Mouse (Mus musculus) neural tube, embryonic 15.5 days (tissue): ENCODE results near the gene Agtr1a. TPM values are rescaled to one million over a fixed set of nuclear protein-coding genes. Genes with fewer than 3 reads are reported as not detected.
A peak's percentile ranks its signal among the peaks of the same experiment; 100 is the strongest.

Experiments used
- ATAC-seq: fragments of 200-750 bp; cut with Nextera tagmentation; 2 replicates; pipeline ENCODE4 v1.8.0; 2017; ENCODE audit warnings: mild to moderate bottlenecking, moderate TSS enrichment, moderate library complexity; ENCODE audit not compliant: low FRiP score
- H3K27ac ChIP-seq: fragments of 300-500 bp; sonication (generic); replicated peaks from 2 replicates; pipeline ENCODE4 v1.5.1; 2015; ENCODE audit warnings: mild to moderate bottlenecking, inconsistent platforms
- H3K27me3 ChIP-seq: fragments of 300-500 bp; sonication (generic); replicated peaks from 2 replicates; pipeline ENCODE4 v1.6.1; 2015; ENCODE audit warnings: inconsistent platforms
- H3K36me3 ChIP-seq: fragments of 300-500 bp; sonication (generic); 2 replicates; pipeline ENCODE4 v1.6.1; 2015; ENCODE audit warnings: inconsistent platforms
- H3K4me1 ChIP-seq: fragments of 300-500 bp; sonication (generic); 2 replicates; pipeline ENCODE4 v1.6.1; 2015; ENCODE audit warnings: inconsistent platforms
- H3K4me2 ChIP-seq: fragments of 300-500 bp; sonication (generic); 2 replicates; pipeline ENCODE4 v1.6.1; 2015; ENCODE audit warnings: inconsistent platforms, mild to moderate bottlenecking, moderate library complexity
- H3K4me3 ChIP-seq: fragments of 300-500 bp; sonication (generic); replicated peaks from 2 replicates; pipeline ENCODE4 v1.5.1; 2015; ENCODE audit warnings: mild to moderate bottlenecking, inconsistent platforms
- H3K9ac ChIP-seq: fragments of 300-500 bp; sonication (generic); replicated peaks from 2 replicates; pipeline ENCODE4 v1.6.1; 2015; ENCODE audit warnings: mild to moderate bottlenecking, inconsistent platforms
- H3K9me3 ChIP-seq: fragments of 300-500 bp; sonication (generic); replicated peaks from 2 replicates; pipeline ENCODE4 v1.6.1; 2016; ENCODE audit warnings: inconsistent platforms
- WGBS: fragments of 180-500 bp; shearing (Covaris S2); methylation state at CpG from one replicate; pipeline ENCODE4 v1.1.7; 2015; ENCODE audit warnings: mixed read lengths; 5-methylcytosine and 5-hydroxymethylcytosine counted together
- polyA plus RNA-seq: library from polyadenylated mRNA; unstranded; fragments of >200 nt; fragmentation: Nextera tagmentation; extraction: Ambion mirVana; gene quantifications from 2 replicates; pipeline ENCODE4 v1.2.1, GENCODE M21; 2015

The Agtr1a gene
- polyA plus RNA-seq, 1 experiment from 2014 or later, result 1.8 TPM

DNA sequence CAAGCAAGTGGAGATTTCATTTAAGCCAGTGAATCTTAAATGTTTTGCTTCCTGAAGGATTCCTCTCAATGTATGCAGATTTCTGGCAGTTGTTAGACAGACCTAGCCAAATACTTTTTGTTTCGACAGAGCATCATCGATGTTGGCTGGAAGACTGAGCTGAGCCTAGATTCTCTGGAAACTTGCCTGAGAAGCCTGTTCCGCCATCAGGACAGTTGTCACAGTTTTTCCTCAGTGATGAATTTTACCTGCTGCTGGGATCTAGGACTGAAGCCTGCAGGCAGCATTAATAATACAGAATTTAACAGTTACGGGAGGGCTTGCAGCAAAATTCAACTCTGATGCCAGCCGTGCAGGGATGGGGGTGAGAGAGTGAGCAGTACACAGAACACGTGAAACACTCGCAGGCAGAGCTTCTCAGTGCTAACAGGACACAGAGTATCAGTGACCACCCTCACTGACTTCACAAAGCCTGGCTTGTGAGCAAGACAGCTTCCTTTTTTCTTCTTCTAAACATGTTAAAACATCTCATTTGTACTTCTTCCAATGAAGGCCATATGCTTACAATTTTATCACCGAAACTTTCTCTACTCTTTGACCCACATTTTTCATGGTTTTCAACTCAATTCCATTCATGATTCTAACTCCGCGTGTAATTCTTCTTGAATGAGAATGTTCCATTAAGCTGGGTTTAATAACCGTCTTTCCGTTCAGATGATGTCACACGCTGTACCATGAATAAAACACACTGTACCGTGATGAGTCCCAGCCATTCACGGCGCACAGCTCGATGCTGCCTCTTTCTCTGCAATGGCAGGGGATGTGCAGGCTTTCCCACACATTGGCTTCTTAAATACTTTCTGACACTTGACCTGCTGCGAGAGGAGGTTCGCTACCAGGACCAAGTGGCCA, 6.0 kb downstream of the Agtr1a start:
- WGBS, result 54% methylated on average over 19 of the region's 19 CpGs
- Histone ChIP-seq H3K4me2 (peak overlapping the region; percentile 13; the same call in 1 of the 2 replicates), H3K9ac (no peak overlapping the region), H3K9me3 (no peaks in the 10 kb centered on the region), H3K36me3 (no peaks in the 10 kb centered on the region), H3K27ac (no peak overlapping the region), H3K27me3 (0 out of 2 replicates have a peak, but pooled peaks cover 3% of the 10 kb centered on the region), H3K4me1 (peaks cover 3% of the 10 kb centered on the region; the same call in 1 of the 2 replicates), H3K4me3 (no peak overlapping the region)
- ATAC-seq, result no peak

DNA sequence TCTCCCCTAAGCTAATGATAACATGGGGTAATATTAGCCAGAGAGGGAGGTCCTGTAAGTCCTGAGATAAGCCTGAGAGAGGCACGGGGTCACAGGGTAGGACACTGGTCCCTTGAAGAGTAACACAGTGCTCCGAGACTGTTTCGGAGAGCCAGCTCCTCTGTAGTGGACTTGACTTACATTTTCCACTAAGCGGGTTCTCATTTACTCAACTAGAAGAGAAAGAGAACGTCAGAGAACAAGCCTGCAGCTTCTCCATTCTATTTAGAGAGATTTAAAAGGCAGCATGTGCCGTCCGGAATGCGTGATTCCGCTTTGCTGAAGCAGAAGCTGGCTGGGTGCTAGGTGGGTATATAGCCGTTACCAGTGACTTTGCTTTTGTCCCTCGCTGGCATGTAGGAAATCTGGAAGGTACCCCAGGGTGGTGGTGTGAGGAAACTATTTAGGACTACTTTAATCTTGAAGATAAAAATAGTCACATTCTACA, 9.2 kb downstream of the Agtr1a start:
- H3K27ac ChIP-seq, result no peak overlapping the region
- no peak overlapping the region for H3K9ac ChIP-seq
- no peaks in the 10 kb centered on the region for H3K27me3 ChIP-seq
- no peak for ATAC-seq
- no peaks in the 10 kb centered on the region for H3K9me3 ChIP-seq
- peaks cover 3% of the 10 kb centered on the region; the same call in 1 of the 2 replicates for H3K4me1 ChIP-seq
- no peak overlapping the region for H3K4me3 ChIP-seq
- no peaks in the 10 kb centered on the region for H3K36me3 ChIP-seq
- H3K4me2 ChIP-seq, result no peak overlapping the region
- 89% methylated on average over 11 of the region's 11 CpGs for WGBS

DNA sequence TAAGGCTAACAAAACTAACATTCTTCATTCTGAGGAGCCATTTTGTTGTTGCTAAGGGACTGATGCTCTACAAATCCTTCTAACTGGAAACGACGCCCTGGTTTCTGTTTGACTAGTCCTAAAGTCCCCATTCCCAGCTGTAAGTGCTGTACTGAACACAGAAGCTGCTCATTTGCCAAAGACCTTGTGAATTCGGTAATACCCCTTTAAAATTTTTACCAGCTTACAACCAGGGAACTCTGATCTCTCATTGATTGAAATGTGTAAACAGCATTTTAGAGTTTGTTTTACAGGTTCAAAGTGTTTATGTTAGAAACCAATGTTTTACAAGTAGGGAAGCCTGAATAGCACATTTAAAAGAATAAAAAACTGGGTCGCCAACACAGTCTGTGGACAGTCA, 10.6 kb downstream of the Agtr1a start:
- no peak overlapping the region for H3K9ac ChIP-seq
- ATAC-seq, result no peak
- no peak overlapping the region for H3K4me2 ChIP-seq
- no peak overlapping the region for H3K27ac ChIP-seq
- no peaks in the 10 kb centered on the region for H3K9me3 ChIP-seq
- peaks cover 3% of the 10 kb centered on the region; the same call in 1 of the 2 replicates for H3K4me1 ChIP-seq
- H3K27me3 ChIP-seq, result no peaks in the 10 kb centered on the region
- H3K36me3 ChIP-seq, result no peaks in the 10 kb centered on the region
- 91% methylated on average over 4 of the region's 4 CpGs for WGBS
- H3K4me3 ChIP-seq, result no peak overlapping the region

DNA sequence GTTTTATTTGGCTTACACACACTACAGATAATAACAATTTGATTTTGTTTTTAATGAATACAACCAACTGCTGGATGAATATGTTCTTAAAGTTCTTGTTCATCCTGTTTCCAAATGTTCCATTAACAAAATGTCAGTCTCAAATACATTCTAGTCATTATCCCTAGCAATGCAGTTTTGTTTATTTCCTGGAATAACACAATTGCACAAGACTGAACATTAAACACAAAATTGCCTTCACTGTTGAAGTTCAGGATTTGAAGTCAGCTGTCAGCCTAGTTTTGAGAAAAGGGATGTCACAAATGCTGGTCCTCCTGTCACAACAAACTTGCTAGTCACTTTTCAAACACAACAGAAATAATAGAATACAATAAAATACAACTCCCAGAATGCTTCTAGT, 12.1 kb downstream of the Agtr1a start:
- H3K36me3 ChIP-seq, result no peaks in the 10 kb centered on the region
- no peaks in the 10 kb centered on the region for H3K4me1 ChIP-seq
- ATAC-seq, result no peak
- H3K27ac ChIP-seq, result no peak overlapping the region
- no peak overlapping the region for H3K4me2 ChIP-seq
- H3K4me3 ChIP-seq, result no peak overlapping the region
- no peaks in the 10 kb centered on the region for H3K27me3 ChIP-seq
- H3K9me3 ChIP-seq, result no peaks in the 10 kb centered on the region
- H3K9ac ChIP-seq, result no peak overlapping the region

DNA sequence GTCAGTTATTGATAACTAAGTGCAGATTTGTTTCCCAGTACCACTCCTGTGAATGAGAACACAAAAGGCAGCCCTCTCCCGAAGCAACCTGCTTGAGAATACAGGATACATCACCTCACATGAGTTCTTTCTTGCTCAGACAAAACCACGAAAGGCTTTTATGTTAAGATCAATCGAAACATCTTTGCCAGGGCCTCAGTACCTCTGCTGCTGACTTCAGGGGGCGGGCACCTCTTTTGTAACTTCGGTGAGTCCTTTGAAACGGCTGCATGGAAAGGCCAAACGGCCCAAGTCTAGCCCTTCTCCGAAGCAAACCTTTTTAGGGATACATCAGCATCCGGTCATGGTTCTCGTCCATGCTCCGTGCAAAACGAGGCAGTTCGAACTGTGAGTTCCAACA, 15.7 kb downstream of the Agtr1a start:
- H3K9me3 ChIP-seq, result no peaks in the 10 kb centered on the region
- H3K4me2 ChIP-seq, result no peak overlapping the region
- 51% methylated on average over 13 of the region's 13 CpGs for WGBS
- H3K9ac ChIP-seq, result no peak overlapping the region
- no peak for ATAC-seq
- H3K4me3 ChIP-seq, result no peak overlapping the region
- H3K4me1 ChIP-seq, result no peaks in the 10 kb centered on the region
- no peaks in the 10 kb centered on the region for H3K36me3 ChIP-seq
- no peaks in the 10 kb centered on the region for H3K27me3 ChIP-seq
- H3K27ac ChIP-seq, result no peak overlapping the region

DNA sequence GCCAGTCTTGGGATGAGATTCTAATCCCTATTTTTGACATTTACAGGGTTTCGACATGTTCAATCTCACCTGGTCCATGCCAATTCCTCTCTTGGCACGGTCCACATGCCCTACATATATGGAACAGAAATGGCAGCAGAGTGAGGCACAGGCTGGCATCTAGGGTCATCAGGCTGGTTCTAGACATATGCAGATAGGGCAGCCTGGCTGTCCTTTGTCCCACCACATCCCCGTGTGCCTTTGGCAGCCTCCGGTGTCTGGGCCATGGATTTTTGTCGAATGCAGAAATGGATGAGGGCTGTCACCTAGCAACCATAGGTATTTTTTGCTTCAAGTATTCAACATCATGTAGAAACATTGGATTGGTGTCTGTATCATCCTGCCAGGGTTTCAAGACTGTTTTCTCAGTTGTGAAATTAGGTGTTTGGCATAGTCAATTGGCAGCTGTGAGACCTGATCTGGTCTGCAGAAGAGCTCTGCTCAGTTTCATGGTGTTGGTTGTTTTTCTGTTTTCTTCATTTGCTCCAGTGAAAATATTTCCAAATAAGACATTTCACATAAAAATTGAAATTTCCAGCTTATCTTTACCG, 18.8 kb downstream of the Agtr1a start:
- H3K4me2 ChIP-seq, result no peak overlapping the region
- ATAC-seq, result no peak
- 94% methylated on average over 6 of the region's 6 CpGs for WGBS
- no peak overlapping the region for H3K4me3 ChIP-seq
- no peak overlapping the region for H3K27ac ChIP-seq
- H3K36me3 ChIP-seq, result no peaks in the 10 kb centered on the region
- no peak overlapping the region for H3K9ac ChIP-seq
- no peaks in the 10 kb centered on the region for H3K4me1 ChIP-seq
- H3K9me3 ChIP-seq, result no peaks in the 10 kb centered on the region
- H3K27me3 ChIP-seq, result no peaks in the 10 kb centered on the region

DNA sequence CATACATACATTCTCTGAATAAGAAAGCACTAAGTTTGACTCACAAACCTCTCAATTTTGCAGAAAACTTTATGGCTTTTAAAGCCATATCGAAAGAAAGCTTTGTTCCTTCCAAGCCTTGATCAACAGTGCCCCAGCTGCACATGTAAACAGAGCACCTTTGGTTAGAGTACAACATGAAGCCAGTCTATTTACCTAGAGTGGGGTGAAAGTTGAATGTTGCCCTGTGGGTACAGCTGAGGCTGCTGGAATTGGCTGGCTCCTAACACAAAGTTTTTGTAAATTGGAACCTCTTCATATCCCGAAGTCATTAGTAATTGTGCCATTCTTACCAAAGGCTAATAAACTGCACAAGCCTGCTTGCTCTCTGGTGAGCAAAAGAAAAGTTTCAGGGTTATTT, 19.7 kb downstream of the Agtr1a start:
- H3K27ac ChIP-seq, result no peak overlapping the region
- no peak for ATAC-seq
- no peak overlapping the region for H3K4me3 ChIP-seq
- H3K27me3 ChIP-seq, result no peaks in the 10 kb centered on the region
- WGBS, result 90% methylated on average over 2 of the region's 2 CpGs
- no peaks in the 10 kb centered on the region for H3K4me1 ChIP-seq
- H3K4me2 ChIP-seq, result no peak overlapping the region
- H3K9ac ChIP-seq, result no peak overlapping the region
- H3K9me3 ChIP-seq, result no peaks in the 10 kb centered on the region
- H3K36me3 ChIP-seq, result no peaks in the 10 kb centered on the region

DNA sequence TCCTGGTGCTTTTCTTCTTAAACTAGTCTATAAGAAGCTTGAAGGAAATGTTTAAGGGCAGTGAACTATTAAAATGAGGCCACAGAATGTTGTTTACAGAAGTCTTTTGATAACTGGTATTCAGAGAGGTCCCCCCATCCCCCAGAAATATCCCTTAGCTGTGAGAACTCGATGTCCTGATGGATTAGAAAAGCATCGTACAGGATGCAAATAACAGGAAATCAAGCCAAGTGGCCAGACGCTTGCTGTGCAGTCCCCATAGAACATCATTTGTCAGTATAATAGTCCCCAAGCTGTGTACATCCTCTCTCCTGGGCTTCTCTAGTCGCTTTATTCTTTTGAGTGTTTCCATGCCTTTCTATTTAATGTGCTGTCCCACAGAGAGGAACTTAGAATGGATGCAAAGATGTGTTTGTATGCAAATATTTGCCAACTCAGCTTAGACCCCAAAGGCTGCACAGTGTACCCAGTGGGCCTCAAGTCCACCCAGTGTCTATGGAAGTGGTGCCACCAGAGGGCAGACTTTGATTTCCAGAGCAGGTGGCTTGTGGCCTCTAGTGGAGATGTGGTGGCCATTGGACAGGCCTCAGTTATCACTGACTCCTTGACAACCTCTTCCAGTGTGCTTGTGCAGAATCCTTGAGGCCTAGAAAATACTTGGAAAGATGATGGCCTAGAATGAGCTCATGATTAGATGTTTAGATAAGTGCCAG, 22.4 kb downstream of the Agtr1a start:
- Histone ChIP-seq H3K27ac (no peak overlapping the region), H3K9ac (no peak overlapping the region), H3K9me3 (no peaks in the 10 kb centered on the region), H3K4me3 (no peak overlapping the region), H3K4me1 (no peaks in the 10 kb centered on the region), H3K4me2 (no peak overlapping the region), H3K27me3 (no peaks in the 10 kb centered on the region), H3K36me3 (no peaks in the 10 kb centered on the region)
- WGBS, result 56% methylated on average over 4 of the region's 4 CpGs
- no peak for ATAC-seq

DNA sequence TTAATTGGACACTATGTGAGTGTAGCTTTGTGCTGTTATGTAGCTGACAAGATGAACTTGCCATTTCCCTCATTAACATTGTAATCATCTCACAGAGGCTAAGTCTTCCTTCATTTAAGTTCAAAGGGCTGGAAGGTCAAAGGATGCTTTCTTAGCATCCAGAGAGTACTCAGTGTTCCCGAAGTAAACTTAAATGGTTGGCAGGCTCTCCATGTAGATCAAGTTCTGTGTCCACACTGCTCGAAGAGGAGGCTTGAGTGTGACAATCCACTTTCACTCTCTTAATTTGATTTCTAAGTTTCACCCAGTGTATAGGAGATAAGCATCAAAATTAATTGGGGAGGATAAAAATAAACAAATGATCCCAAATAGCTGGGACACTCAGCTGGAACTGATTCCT, 23.6 kb downstream of the Agtr1a start:
- ATAC-seq, result no peak
- Histone ChIP-seq H3K4me1 (no peaks in the 10 kb centered on the region), H3K27ac (no peak overlapping the region), H3K9ac (no peak overlapping the region), H3K27me3 (no peaks in the 10 kb centered on the region), H3K36me3 (no peaks in the 10 kb centered on the region), H3K4me2 (no peak overlapping the region), H3K4me3 (no peak overlapping the region), H3K9me3 (no peaks in the 10 kb centered on the region)
- WGBS, result 85% methylated on average over 2 of the region's 2 CpGs

DNA sequence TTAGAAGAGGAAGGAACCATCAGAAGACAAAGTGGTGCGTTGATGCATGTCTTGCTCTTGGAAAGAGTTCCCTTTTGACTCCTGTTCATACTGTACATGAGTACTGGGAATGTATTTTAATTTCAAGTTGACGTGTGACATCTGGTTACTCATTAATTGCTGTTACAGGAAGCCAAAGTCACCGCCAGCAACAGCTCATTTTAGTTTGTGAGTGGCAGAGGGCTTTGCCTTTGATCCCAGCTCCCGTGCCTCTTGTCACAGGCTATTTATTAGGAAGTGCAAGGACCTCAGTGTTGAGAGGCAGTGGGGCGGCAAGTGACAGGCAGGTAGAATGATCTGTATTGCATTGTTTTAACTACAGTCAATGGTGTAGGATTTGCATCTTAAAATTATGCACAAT, 24.8 kb downstream of the Agtr1a start:
- Histone ChIP-seq H3K9me3 (no peaks in the 10 kb centered on the region), H3K9ac (no peak overlapping the region), H3K4me1 (no peaks in the 10 kb centered on the region), H3K36me3 (no peaks in the 10 kb centered on the region), H3K4me3 (no peak overlapping the region), H3K27me3 (no peaks in the 10 kb centered on the region), H3K4me2 (no peak overlapping the region), H3K27ac (no peak overlapping the region)
- 64% methylated on average over 5 of the region's 5 CpGs for WGBS
- no peak for ATAC-seq

DNA sequence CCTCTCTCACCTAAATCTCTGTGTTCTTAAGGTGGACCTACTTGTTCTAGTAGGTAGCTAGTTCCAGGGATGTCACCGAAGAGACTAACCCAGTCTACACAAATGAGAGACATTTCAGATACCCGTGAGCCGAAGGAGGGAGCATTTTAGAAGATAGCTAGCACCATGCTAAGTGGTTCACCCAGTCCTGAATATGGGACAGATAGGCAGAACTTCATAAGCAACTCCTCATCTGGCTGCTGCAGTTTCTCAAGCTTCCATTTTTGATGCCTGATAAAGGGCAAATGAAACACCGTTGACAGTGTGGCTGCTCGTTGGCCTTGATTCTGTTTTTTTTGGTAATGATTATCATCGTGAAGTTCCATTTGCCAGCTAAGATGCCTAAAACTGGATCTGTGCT, 25.8 kb downstream of the Agtr1a start:
- ATAC-seq, result no peak
- H3K36me3 ChIP-seq, result no peaks in the 10 kb centered on the region
- H3K9ac ChIP-seq, result no peak overlapping the region
- H3K4me1 ChIP-seq, result no peaks in the 10 kb centered on the region
- no peaks in the 10 kb centered on the region for H3K27me3 ChIP-seq
- H3K27ac ChIP-seq, result no peak overlapping the region
- no peaks in the 10 kb centered on the region for H3K9me3 ChIP-seq
- no peak overlapping the region for H3K4me3 ChIP-seq
- H3K4me2 ChIP-seq, result no peak overlapping the region
- WGBS, result 96% methylated on average over 6 of the region's 6 CpGs
